Mouse (Mus musculus) embryonic facial prominence, embryonic 14.5 days (tissue): ENCODE results near the gene Slc22a3. TPM values are rescaled to one million over a fixed set of nuclear protein-coding genes. Genes with fewer than 3 reads are reported as not detected.

Experiments
- ATAC-seq: fragments of 200-750 bp; cut with Nextera tagmentation; 2 replicates; pipeline ENCODE4 v1.8.0; 2017; ENCODE audit warnings: low read depth, moderate number of reproducible peaks, moderate TSS enrichment
- DNase-seq: peaks from one replicate; pipeline ENCODE4 v3.0.0-alpha.2; 2015; ENCODE audit warnings: low spot score
- H3K27ac ChIP-seq: fragments of 300-500 bp; sonication (generic); replicated peaks from 2 replicates; pipeline ENCODE4 v1.5.1; 2014; ENCODE audit warnings: low read depth, mild to moderate bottlenecking, low read length, moderate library complexity
- H3K27me3 ChIP-seq: fragments of 300-500 bp; sonication (generic); replicated peaks from 2 replicates; pipeline ENCODE4 v1.6.1; 2014; ENCODE audit warnings: low read length; ENCODE audit not compliant: control insufficient read depth, insufficient read depth
- H3K36me3 ChIP-seq: fragments of 300-500 bp; sonication (generic); 2 replicates; pipeline ENCODE4 v1.6.1; 2014; ENCODE audit warnings: low read length, mixed read lengths; ENCODE audit not compliant: control insufficient read depth, insufficient read depth
- H3K4me1 ChIP-seq: fragments of 300-500 bp; sonication (generic); 2 replicates; pipeline ENCODE4 v1.6.1; 2014; ENCODE audit warnings: antibody characterized with exemption, low read length; ENCODE audit not compliant: control insufficient read depth, insufficient read depth
- H3K4me2 ChIP-seq: fragments of 300-500 bp; sonication (generic); 2 replicates; pipeline ENCODE4 v1.6.1; 2014; ENCODE audit warnings: low read depth, mild to moderate bottlenecking, low read length, moderate library complexity, mixed read lengths
- H3K4me3 ChIP-seq: fragments of 300-500 bp; sonication (generic); 2 replicates; pipeline ENCODE4 v1.5.1; 2014; ENCODE audit warnings: low read depth, mild to moderate bottlenecking, low read length
- H3K9ac ChIP-seq: fragments of 300-500 bp; sonication (generic); 2 replicates; pipeline ENCODE4 v1.6.1; 2014; ENCODE audit warnings: low read depth, mild to moderate bottlenecking, low read length, moderate library complexity, mixed read lengths
- H3K9me3 ChIP-seq: fragments of 300-500 bp; sonication (generic); 2 replicates; pipeline ENCODE4 v1.6.1; 2016; ENCODE audit warnings: low read length; ENCODE audit not compliant: control insufficient read depth
- WGBS: fragments of 180-500 bp; shearing (Covaris S2); extraction: QIAGEN DNeasy Blood & Tissue Kit; methylation state at CpG from one replicate; pipeline ENCODE4 v1.1.7; 2014; 5-methylcytosine and 5-hydroxymethylcytosine counted together
- polyA plus RNA-seq: library from polyadenylated mRNA; unstranded; fragments of >200 nt; fragmentation: Nextera tagmentation; extraction: Ambion mirVana; gene quantifications from 2 replicates; pipeline ENCODE4 v1.2.1, GENCODE M21; 2014

The Slc22a3 gene
- polyA plus RNA-seq, 1 experiment from 2014 or later = 0.84 TPM

- Histone ChIP-seq H3K4me1 (no peaks in the 10 kb centered on the region), H3K36me3 (no peaks in the 10 kb centered on the region), H3K27ac (no peak overlapping the region), H3K4me3 (no peak overlapping the region), H3K9ac (no peak overlapping the region), H3K9me3 (no peaks in the 10 kb centered on the region), H3K4me2 (no peak overlapping the region), H3K27me3 (no peaks in the 10 kb centered on the region)
- WGBS = 78% methylated on average over 4 of the region's 4 CpGs
- ATAC-seq (no peak), DNase-seq (no peak)
These were observed 127.2 kb downstream of the Slc22a3 start for GRCm38 (mm10) chr17:12380287-12380686.

GRCm38 (mm10) chr17:12377981-12378705 is 129.4 kb downstream of the Slc22a3 start, which contains the start of gene Plg:
Gene Plg, plus strand, starts transcription at chr17:12378608.
- Histone ChIP-seq H3K36me3 (no peaks in the 10 kb centered on the region), H3K4me3 (no peak within 1 kb of the TSS), H3K9me3 (no peaks in the 10 kb centered on the region), H3K4me2 (no peak within 1 kb of the TSS), H3K27ac (no peak within 1 kb of the TSS), H3K9ac (no peak within 1 kb of the TSS), H3K27me3 (no peaks in the 10 kb centered on the region), H3K4me1 (no peaks in the 10 kb centered on the region)
- ATAC-seq (no peak), DNase-seq (no peak)
- 93% methylated on average over 11 of the region's 11 CpGs for WGBS

GRCm38 (mm10) chr17:12373601-12374144 is 133.8 kb downstream of the Slc22a3 start:
- ATAC-seq (no peak), DNase-seq (no peak)
- H3K27ac ChIP-seq = no peak overlapping the region
- H3K27me3 ChIP-seq = no peaks in the 10 kb centered on the region
- H3K9ac ChIP-seq = no peak overlapping the region
- WGBS = 78% methylated on average over 3 of the region's 3 CpGs
- H3K4me1 ChIP-seq = 0 out of 2 replicates have a peak, but pooled peaks cover 2% of the 10 kb centered on the region
- H3K9me3 ChIP-seq = no peaks in the 10 kb centered on the region
- no peaks in the 10 kb centered on the region for H3K36me3 ChIP-seq
- no peak overlapping the region for H3K4me2 ChIP-seq
- H3K4me3 ChIP-seq = no peak overlapping the region

GRCm38 (mm10) chr17:12372021-12372420 is 135.5 kb downstream of the Slc22a3 start:
- no peak overlapping the region for H3K27ac ChIP-seq
- ATAC-seq (peak; percentile 58; the same call in 1 of the 2 replicates), DNase-seq (peak; percentile 80)
- H3K4me1 ChIP-seq = 0 out of 2 replicates have a peak, but pooled peaks cover 2% of the 10 kb centered on the region
- H3K9ac ChIP-seq = no peak overlapping the region
- WGBS = 13% methylated on average over 4 of the region's 4 CpGs
- H3K27me3 ChIP-seq = no peaks in the 10 kb centered on the region
- H3K4me3 ChIP-seq = no peak overlapping the region
- no peak overlapping the region for H3K4me2 ChIP-seq
- H3K36me3 ChIP-seq = no peaks in the 10 kb centered on the region
- no peaks in the 10 kb centered on the region for H3K9me3 ChIP-seq

- 0 out of 2 replicates have a peak, but pooled peaks cover 2% of the 10 kb centered on the region for H3K4me1 ChIP-seq
- no peaks in the 10 kb centered on the region for H3K9me3 ChIP-seq
- H3K9ac ChIP-seq = no peak overlapping the region
- H3K27me3 ChIP-seq = no peaks in the 10 kb centered on the region
- no peak overlapping the region for H3K27ac ChIP-seq
- H3K4me3 ChIP-seq = no peak overlapping the region
- H3K36me3 ChIP-seq = no peaks in the 10 kb centered on the region
- H3K4me2 ChIP-seq = peak overlapping the region; percentile 32; the same call in 1 of the 2 replicates
- no peak for ATAC-seq
- peak; percentile 20 for DNase-seq
- 31% methylated on average over 10 of the region's 10 CpGs for WGBS
These were observed 136.1 kb downstream of the Slc22a3 start for GRCm38 (mm10) chr17:12371310-12371925.

GRCm38 (mm10) chr17:12370289-12370688 is 137.2 kb downstream of the Slc22a3 start:
- ATAC-seq = 0 out of 2 replicates have a peak, but pooled peaks have one; percentile 38
- H3K4me2 ChIP-seq = no peak overlapping the region
- no peak overlapping the region for H3K4me3 ChIP-seq
- no peaks in the 10 kb centered on the region for H3K9me3 ChIP-seq
- 0 out of 2 replicates have a peak, but pooled peaks cover 2% of the 10 kb centered on the region for H3K4me1 ChIP-seq
- H3K27ac ChIP-seq = no peak overlapping the region
- DNase-seq = peak; percentile 53
- H3K9ac ChIP-seq = no peak overlapping the region
- WGBS = 74% methylated on average over 4 of the region's 4 CpGs
- no peaks in the 10 kb centered on the region for H3K36me3 ChIP-seq
- no peaks in the 10 kb centered on the region for H3K27me3 ChIP-seq

- WGBS = 65% methylated on average over 5 of the region's 5 CpGs
- 0 out of 2 replicates have a peak, but pooled peaks cover 2% of the 10 kb centered on the region for H3K4me1 ChIP-seq
- no peaks in the 10 kb centered on the region for H3K9me3 ChIP-seq
- no peak overlapping the region for H3K4me2 ChIP-seq
- DNase-seq = no peak
- no peak overlapping the region for H3K4me3 ChIP-seq
- H3K9ac ChIP-seq = no peak overlapping the region
- H3K36me3 ChIP-seq = no peaks in the 10 kb centered on the region
- H3K27ac ChIP-seq = no peak overlapping the region
- H3K27me3 ChIP-seq = no peaks in the 10 kb centered on the region
- ATAC-seq = no peak
These were observed 138.1 kb downstream of the Slc22a3 start for GRCm38 (mm10) chr17:12369393-12369792.
